Mouse (Mus musculus) left cerebral cortex, postnatal 4 days (tissue): ENCODE results near the gene Fut11. TPM values are rescaled to one million over a fixed set of nuclear protein-coding genes. Genes with fewer than 3 reads are reported as not detected.

Experiments used
- DNase-seq: peaks from one replicate; pipeline ENCODE4 v3.0.0-alpha.2; 2022
- intact Hi-C: fragments of 180-260 bp; cut with DNase I; formaldehyde crosslinking; loops from one replicate; pipeline ENCODE4 v1.15.1; 2025
- total RNA-seq, 2 experiments: library from RNA; stranded (reverse); gene quantifications; 2 replicates each; pipeline ENCODE4 v1.2.3; 2021

The Fut11 gene
- 10 to 100 TPM; 21.9 to 22.3 TPM for total RNA-seq

DNA sequence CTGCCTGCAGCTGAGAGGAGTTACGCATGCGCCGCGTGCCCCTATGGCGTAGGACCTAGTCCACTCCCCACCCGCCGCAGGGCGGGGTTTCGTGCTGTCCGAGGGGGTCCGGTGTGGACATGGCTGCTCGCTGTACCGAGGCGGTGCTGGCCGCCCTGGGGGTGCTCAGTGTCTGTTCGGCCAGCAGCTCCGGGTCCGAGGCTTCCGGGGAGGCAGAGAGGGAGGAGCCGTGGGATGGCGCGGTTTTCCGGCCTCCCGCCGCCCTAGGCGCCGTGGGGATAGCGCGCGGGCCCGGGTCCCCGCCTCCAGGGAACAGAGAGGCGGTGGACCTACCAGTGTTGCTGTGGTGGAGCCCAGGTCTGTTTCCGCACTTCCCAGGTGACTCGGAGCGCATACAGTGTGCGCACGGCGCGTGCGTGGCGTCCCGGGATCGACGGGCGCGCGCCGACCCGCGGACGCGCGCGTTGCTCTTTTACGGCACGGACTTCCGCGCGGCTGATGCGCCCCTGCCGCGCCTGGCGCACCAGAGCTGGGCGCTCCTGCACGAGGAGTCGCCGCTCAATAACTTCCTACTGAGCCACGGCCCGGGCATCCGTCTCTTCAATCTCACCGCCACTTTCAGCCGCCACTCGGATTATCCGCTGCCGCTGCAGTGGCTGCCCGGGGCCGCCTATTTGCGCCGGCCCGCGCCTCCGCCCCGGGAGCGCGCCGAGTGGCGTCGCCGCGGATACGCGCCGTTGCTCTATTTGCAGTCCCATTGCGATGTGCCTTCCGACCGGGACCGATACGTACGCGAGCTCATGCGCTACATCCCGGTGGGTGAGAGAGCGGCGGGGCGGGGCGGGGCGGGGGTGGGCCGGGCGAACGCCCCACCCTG lies at the start of gene Fut11:
TSS of gene Fut11 (plus strand) at position 85 of the 877 bp plus-strand sequence.
- intact Hi-C loops = no loop called here
- DNase-seq = peak; percentile 93

DNA sequence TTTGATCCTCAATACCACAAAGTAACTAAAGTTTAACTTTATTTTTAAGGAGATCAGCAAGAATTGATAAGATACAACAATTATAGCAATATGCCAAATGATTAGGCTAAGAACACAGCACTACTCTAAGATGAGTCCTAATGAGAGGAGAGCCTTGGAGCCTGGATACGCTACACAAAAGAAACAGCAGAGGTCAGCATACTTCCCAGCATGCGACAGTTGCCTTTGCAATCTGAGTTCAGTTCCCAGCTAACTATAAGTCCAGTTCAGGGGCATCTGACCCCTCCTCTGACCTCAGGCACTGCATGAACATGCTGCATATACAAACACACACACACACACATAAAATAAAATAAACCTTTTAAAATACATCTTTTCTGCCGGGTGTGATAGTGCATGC lies 49.2 kb upstream of the Fut11 start:
- intact Hi-C loops = no loop called here
- DNase-seq = no peak

DNA sequence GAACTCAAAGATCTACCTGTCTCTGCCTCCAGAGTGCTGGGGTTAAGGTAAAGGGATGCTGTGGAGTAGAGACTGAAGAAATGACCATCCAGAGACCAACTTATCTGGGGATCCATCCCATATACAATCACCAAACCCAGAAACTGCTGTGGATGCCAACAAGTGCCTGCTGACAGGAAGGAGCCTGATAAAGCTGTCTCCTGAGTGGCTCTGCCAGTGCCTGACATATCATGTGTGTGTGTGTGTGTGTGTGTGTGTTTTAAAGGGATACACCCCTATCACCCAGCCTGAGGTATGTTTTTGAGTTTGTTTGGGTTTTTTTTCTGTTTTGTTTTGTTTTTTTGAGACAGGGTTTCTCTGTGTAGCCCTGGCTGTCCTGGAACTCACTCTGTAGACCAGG lies 48.4 kb upstream of the Fut11 start:
- intact Hi-C loops = no loop called here
- DNase-seq = no peak

DNA sequence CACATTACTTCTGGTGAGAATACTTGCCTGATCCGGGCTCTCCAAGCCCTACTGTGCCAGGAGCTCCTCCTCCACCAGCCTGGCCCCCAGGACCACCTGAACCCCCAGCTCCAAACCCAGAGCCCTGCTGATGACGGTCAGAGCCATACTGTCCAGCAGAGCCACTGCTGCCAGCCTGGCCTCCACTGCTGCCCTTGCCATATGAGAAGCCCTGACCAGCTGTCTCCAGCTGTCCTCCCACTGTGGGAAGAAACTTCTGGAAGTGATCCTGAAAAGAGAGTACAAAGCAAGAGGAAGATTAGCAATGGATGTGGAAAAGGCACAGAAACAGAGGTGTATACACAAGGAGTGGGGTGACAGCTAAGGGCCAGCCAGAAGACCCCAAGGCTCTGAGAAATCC lies 43.8 kb upstream of the Fut11 start:
- intact Hi-C loops = no loop called here
- no peak for DNase-seq

DNA sequence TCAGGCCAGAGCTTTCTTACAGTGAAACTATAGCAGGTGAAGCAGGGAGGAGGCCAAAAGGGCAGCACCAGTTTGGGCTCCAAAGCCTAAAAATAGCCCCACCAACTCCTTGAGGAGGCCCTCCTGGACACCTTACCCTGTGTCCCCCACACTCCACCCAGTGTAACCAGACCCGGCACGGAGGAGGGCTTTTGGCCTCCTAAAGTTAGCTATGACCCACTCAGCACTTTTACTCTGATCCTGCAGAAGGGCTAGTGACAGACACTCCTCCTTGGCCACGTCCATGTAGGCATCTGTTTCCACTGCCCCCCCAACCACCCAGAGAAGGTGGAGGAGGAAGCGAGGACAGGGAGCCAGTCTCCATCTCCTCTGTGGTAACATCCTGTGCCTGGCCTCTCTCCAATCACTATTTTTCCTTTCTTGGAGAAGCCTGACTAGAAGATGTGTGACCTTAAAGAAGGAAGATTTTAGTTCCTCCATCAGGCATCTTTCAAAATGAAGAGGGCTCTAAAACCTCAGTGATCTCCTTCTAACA lies 43.0 kb upstream of the Fut11 start:
- intact Hi-C loops = no loop called here
- DNase-seq = no peak

DNA sequence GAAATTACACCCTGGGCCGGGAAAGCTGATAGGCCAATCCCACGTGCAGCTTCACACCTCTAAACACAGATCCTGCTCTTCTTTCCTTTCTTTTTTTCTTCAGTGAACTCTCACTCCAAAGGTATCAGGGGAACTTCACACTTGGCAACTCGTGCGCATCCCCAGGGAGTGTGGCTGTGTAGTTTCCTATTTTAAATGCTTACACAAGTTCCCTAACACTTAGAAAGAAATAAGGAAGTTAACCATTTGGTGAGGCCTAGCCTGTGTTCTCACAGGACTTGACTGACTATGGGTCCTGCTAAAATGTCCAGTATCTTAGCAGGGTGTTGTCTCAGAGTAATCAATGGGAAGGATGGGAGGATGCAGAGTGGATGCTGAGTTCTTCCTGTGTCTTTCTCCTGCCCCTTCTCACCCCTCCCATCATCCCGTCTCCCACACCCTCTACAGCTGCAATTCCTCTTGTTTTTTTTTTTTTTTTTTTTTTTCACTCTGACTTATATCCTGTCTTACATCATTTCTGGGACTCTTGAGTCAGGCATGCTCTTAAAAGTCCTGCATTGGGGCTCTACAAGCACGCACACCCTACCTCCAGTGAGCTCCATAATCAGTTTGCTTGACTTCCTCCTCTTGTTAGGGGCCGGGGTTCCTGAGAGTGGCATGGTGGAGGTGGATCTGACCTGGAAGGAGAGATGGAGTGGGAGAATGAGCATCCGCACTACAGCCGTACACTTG lies 39.9 kb upstream of the Fut11 start:
- intact Hi-C loops = loop anchor here (5.0 kb wide), 1 partner anchor 78 kb away; no protein-coding TSS in a partner anchor
- DNase-seq = no peak

DNA sequence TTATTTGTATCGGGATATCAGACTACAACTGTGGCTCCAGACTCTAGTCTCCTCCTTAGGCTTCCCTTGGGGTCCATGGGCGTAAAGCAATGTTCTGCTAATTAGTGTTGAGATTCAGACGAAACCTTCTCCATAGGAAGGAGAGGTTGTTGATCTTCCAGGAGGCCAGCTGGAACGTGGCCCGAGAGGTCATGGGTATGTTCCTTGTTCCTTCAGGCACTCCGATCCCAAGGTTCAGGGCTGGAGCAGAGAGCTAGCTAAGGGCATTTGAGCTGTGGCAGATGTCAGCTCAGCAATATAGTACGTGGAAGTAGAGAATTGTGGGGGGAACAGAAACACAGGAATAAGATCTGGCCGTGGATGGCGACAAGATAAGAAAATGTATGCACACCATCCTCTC lies 39.0 kb upstream of the Fut11 start:
- DNase-seq = no peak
- intact Hi-C loops = loop anchor here (5.0 kb wide), 1 partner anchor 78 kb away; no protein-coding TSS in a partner anchor

DNA sequence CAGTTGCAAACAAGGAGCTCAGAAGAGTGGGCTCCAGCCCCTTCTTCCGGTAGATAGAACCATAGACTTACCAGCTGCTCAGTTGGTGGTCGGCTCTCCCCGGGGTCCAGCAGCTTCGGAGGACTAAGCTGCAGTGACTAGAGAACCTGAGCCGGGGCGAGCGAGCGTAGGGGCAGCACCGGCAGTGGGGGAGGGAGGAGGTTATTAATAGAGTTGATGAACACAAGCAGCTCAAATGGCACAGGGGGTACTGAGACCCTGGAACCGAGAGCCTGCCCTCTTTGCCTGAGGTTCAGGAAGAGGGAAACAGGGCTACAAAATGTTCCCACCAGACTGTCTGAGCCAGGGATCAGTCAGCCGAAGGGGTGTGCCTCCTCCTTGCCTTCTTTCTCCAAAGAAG lies 38.4 kb upstream of the Fut11 start, which contains the start of gene Myoz1:
TSS of gene Myoz1 (minus strand) at position 180 of the 400 bp plus-strand sequence.
- DNase-seq = no peak
- intact Hi-C loops = loop anchor here (5.0 kb wide), 1 partner anchor 79 kb away; no protein-coding TSS in a partner anchor

DNA sequence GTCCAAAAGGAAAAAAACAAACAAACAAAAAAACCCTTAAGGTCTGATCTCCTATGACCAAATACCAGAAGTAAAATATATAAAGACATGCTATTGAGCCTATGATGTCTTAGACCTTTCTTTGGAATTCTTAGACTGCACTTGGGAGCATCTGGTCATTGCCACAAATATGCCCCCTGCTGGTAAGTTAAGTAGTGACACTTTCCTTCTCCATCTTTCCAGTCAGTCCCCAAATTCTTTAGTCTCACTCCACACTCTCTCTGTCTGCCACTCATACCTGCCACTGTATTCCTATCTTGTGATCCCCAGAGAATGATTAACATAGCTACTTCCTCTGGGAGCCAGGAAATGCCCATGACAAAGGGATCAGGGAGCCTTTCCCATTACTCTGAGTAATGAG lies 36.4 kb upstream of the Fut11 start:
- DNase-seq = no peak
- intact Hi-C loops = loop anchor here (5.0 kb wide), 1 partner anchor 81 kb away; no protein-coding TSS in a partner anchor

DNA sequence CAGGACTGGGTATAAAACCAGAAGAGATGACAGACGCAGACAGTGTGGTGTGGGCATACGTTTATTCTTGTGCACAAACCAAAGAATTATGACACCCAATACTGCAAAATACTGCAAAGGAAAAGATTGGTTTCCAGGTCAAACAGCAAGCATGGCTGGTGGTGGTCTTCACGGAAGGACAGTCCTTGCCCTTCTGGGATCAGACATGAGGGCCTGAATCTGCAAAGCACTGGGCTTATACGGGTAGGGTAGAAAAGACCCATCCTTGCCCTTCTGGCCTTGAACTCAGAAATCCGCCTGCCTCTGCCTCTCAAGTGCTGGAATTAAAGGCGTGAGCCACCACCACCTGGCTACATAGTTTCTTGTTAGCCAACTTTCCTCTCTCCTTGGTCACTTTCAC lies 35.9 kb upstream of the Fut11 start:
- intact Hi-C loops = loop anchor here (5.0 kb wide), 1 partner anchor 82 kb away; no protein-coding TSS in a partner anchor
- DNase-seq = no peak

DNA sequence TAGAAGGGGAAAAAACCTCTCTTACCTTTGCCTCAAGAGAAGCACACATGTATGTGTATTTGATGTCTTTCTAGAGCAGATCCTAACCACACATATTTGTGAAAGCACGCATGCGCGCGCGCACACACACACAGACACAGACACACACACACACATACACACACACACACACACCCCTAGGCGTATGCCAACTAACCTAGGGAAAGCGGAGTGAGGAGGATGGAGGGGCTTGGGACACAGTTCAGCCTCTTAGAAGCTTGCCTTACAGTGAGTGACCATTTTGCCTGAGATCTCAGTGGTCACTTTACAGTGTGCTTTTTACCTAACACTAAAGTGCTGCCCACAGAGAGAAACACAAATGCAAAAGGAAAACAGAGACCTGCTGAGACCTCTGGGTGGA lies 35.1 kb upstream of the Fut11 start:
- intact Hi-C loops = loop anchor here (5.0 kb wide), 1 partner anchor 82 kb away; no protein-coding TSS in a partner anchor
- DNase-seq = no peak

DNA sequence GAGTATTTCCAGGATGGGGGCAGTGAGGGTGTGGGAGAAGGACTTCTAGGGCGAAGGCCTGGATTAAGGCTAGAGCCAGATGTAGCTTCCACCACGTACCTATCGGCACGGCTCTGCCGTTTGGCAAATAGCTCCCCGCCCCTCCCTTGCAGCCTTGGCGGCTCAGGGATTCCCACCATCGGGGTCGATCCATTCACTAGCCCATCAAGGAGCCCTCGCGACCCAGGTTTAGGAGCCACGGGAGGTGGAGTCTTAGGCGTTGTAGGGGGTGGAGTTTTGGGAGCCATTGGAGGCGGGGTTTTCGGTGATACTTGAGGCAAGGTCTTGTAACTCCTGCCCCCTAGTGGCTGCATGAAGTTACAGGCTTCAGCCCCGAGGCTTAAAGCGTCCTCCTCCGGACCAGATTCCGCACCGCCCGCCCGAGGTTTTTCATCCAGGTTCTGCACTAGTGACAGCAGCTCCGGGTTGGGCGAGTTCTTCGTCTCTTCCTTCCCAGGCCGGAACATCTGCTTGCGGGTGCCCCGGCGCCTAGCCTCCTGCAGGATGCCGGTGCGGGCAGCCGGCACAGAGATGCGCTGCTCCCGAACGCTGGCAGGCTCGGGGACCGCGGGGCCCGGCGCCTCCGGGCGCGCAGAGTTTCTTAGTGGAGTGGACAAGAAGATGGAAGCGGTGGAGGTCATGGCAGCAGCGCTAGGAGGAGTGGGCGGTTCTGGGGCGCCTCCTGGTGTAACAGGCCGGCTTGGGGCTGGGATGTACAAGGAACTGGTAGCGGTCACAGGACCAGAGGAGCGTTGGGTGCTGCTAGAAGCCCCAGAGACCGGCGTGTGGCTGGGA lies 33.7 kb upstream of the Fut11 start:
- DNase-seq = peak; percentile 95
- intact Hi-C loops = no loop called here

DNA sequence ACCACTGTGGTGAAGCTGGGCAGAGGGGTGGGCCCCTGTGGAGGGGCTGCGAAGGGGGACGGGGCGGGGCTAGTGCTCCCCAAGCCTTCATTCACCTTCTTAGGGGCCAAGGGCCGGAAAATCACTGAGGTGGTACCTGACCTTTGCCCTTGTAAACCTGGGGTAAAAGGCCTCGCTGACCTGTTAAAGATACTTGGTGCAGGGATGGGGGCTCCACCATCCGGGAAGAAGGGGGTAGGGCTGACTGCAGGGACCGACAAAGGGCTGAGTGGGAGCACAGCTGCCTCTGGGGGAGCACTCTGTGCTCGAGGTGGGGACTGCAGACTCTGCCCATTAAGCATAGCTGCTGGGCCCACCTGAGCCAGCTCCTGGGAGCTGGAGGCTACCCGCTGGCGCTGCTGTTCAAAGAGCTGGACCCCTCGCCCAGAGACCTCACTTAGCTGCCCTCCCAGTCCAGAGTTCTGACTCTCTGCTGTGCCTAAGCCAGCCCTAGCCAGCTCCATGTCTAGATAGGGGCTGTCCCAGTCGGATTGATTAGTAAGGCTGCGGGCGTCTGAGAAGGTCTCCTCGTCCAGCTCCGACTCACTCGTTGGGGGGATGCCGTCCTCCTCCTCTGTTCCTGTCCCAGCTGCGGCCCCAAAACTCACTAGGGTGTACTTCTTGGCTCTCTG lies 33.0 kb upstream of the Fut11 start:
- peak; percentile 16 for DNase-seq
- intact Hi-C loops = no loop called here

DNA sequence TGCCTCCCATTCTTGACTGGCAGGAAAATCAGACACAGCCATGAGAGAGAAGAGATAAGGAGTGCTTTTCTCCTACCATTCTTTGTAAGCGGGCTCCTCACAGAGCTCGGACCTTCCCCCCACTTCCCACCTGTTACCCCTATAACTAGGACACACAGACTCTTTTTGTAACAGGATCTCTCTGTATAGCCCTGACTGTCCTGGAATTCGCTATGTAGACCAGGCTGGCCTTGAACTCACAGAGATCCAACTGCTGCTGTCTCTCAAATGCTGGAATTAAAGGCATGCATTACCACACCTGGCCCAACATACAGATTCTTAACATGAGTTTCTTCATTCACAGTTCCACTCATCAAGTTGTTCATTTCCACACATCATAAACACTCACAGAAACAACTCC lies 32.0 kb upstream of the Fut11 start:
- intact Hi-C loops = no loop called here
- no peak for DNase-seq

DNA sequence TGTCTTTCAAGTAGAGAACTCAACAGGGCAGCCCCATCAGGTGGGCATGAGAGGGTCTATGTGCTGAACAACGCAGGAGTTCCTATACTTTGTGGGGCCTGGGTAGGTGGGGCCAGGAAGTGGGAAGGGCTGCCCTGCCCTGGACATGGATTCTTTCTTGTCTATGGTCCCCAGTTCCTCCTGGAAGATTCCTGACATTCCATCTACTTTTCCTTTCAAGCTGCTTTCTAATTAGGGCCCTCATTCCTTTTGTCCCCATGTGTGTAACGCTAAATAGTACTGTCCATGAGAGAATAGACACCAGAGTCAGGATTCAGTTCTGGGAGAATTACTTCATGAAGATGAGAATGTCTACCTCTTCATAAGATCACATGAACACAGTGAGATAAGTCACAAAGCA lies 31.2 kb upstream of the Fut11 start:
- no peak for DNase-seq
- intact Hi-C loops = no loop called here

DNA sequence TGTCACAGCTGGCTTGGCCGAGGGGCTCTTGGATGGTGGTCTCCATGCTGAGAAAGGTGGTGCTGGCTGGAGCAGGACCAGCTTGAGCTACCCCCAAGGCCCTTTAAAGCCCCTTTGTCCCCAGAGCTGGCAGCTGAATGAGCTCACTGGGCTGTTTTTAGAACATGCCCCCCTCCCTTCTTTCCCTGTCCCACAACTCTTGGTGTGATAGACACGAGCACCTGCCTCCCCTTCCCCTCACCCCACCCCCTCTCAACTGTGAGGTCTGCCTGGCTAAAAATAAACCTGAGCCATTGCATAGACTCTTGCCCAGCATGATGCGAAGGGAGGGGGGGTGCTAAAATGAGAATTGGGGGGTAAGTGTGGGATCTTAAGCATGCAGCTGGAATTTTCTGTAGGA lies 30.3 kb upstream of the Fut11 start:
- intact Hi-C loops = no loop called here
- DNase-seq = no peak

DNA sequence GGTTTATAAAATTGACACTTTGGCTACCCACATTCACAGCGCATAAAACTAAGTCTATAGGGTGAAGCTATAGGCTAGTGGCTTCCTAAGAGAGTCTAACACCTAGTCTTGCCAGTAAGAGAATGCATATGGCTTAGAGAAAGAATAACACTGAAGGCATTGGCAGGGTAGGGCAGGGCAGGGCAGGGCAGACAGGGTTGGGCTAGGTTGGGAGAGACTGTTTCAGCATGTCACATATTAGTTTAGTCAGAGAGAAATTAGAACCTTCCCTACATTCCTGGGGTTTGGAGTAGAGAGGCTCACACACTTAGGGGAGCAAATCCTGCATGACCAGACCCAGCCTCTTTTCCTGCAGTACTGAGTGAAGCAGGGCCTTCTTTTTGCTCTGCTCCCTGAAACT lies 27.3 kb upstream of the Fut11 start:
- no peak for DNase-seq
- intact Hi-C loops = no loop called here

DNA sequence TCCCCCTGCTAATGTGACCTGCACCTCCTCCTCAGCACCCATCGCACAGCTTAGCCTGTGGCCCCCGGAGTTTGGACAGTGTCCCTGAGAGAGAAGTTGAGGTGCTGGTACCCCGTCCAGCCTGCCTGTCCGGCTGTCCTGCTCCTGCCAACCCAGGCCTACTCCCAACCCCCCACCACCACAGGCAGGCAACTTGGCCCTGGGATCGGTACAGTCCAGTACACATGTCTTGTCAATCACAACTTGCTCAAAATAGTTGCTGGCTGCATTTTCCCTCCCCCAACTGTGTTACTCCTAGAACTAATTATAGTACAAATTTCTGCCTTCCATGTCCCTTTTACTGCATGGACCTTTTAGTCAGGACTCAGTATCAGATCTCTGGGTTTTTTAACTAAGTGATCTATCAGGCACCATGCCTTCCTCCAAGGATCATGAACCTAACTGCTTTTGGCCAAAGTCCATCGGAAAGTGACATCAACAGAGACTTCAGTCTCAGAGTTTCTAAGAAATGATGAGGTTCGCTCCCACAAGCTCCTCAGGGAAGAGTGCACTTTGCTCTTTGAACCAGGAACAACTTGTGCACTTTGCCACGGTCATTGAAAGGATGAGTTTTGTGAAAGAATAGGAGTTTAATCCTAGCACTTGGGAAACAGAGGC lies 26.5 kb upstream of the Fut11 start, which contains the start of gene Synpo2l:
TSS of gene Synpo2l (minus strand) at position 201 of the 657 bp plus-strand sequence.
- intact Hi-C loops = no loop called here
- no peak for DNase-seq

DNA sequence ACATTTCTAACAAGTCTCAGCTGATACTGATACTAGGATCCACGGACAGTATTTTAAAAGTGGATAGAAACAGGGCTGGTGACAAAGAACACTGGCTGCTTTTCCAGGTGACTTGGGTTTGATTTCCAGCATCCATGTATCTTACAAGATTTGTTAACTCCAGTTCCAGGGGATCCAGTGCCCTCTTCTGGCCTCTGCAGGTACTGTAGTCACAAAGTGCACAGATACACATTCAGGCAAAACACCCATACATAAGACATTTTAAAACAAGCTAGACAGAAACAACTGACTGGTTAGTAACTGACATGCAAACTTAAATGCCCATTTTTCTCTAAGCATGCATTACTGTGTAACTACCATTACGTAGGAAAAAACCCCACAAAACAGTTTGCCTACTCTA lies 21.8 kb upstream of the Fut11 start:
- DNase-seq = peak; percentile 34
- intact Hi-C loops = no loop called here
